Mouse (Mus musculus) olfactory bulb, adult 2 months (tissue): ENCODE results near the gene Dclk2. TPM values are rescaled to one million over a fixed set of nuclear protein-coding genes. Genes with fewer than 3 reads are reported as not detected.

Experiments used
- H3K27ac ChIP-seq: fragments of 200-500 bp; 2 replicates; pipeline ENCODE4 v1.5.1; 2012; ENCODE audit warnings: low read depth, low read length; ENCODE audit not compliant: insufficient read depth
- H3K4me1 ChIP-seq: fragments of 200-500 bp; 2 replicates; pipeline ENCODE4 v1.6.1; 2012; ENCODE audit warnings: low read length; ENCODE audit not compliant: control insufficient read depth, insufficient read depth
- H3K4me3 ChIP-seq: fragments of 200-500 bp; 2 replicates; pipeline ENCODE4 v1.5.1; 2012; ENCODE audit warnings: mild to moderate bottlenecking, low read depth, low read length, moderate library complexity; ENCODE audit not compliant: insufficient read depth
- CTCF ChIP-seq: fragments of 200-500 bp; IDR thresholded peaks from 2 replicates; pipeline ENCODE4 v1.5.1; 2012; ENCODE audit warnings: low read depth, mild to moderate bottlenecking, low read length, moderate library complexity; ENCODE audit not compliant: insufficient read depth
- POLR2A ChIP-seq: fragments of 200-500 bp; IDR thresholded peaks from 2 replicates; pipeline ENCODE4 v1.6.1; 2012; ENCODE audit warnings: mild to moderate bottlenecking, low read depth, low read length, moderate library complexity; ENCODE audit not compliant: insufficient read depth
- WGBS: fragments of 180-500 bp; shearing (Covaris S2); methylation state at CpG from one replicate; pipeline ENCODE4 v1.1.7; 2018; 5-methylcytosine and 5-hydroxymethylcytosine counted together
- polyA plus RNA-seq: library from polyadenylated mRNA; stranded (reverse); fragments of >200 nt; gene quantifications from 2 replicates; pipeline ENCODE4 v1.2.4, GENCODE M21; 2012; ENCODE audit warnings: low replicate concordance; ENCODE audit not compliant: missing spikeins, insufficient read depth, insufficient read length

Gene Dclk2
- polyA plus RNA-seq, 1 experiment: 287 TPM

- TF ChIP-seq CTCF: no peak
- TF ChIP-seq POLR2A: no peak
- no peak overlapping the region for H3K4me3 ChIP-seq
- 94% methylated on average over 4 of the region's 4 CpGs for whole genome bisulfite sequencing
- H3K4me1 ChIP-seq: no peaks in the 10 kb centered on the region
- H3K27ac ChIP-seq: no peak overlapping the region
Observed at GRCm38 (mm10) chr3:86762456-86762855, 158.2 kb downstream of the Dclk2 start.

- Histone ChIP-seq H3K4me3 (no peak overlapping the region), H3K4me1 (no peaks in the 10 kb centered on the region), H3K27ac (no peak overlapping the region)
- WGBS: 95% methylated on average over 6 of the region's 6 CpGs
- TF ChIP-seq POLR2A: no peak
- TF ChIP-seq CTCF: no peak
Observed at GRCm38 (mm10) chr3:86762036-86762415, 158.6 kb downstream of the Dclk2 start.

GRCm38 (mm10) chr3:86761095-86762035, 159.3 kb downstream of the Dclk2 start:
- Histone ChIP-seq H3K4me3 (no peak overlapping the region), H3K27ac (no peak overlapping the region), H3K4me1 (no peaks in the 10 kb centered on the region)
- WGBS: 59% methylated on average over 9 of the region's 9 CpGs
- TF ChIP-seq POLR2A (no peak), CTCF (no peak)

GRCm38 (mm10) chr3:86760474-86760873, 160.2 kb downstream of the Dclk2 start:
- Histone ChIP-seq H3K4me1 (no peaks in the 10 kb centered on the region), H3K4me3 (no peak overlapping the region), H3K27ac (no peak overlapping the region)
- TF ChIP-seq CTCF (no peak), POLR2A (no peak)
- 93% methylated on average over 7 of the region's 7 CpGs for WGBS

- no peak overlapping the region for H3K4me3 ChIP-seq
- no peak for TF ChIP-seq POLR2A
- no peak for TF ChIP-seq CTCF
- no peak overlapping the region for H3K27ac ChIP-seq
- WGBS: 78% methylated on average over 8 of the region's 8 CpGs
- no peaks in the 10 kb centered on the region for H3K4me1 ChIP-seq
Observed at GRCm38 (mm10) chr3:86759834-86760233, 160.8 kb downstream of the Dclk2 start.

GRCm38 (mm10) chr3:86759383-86759782, 161.3 kb downstream of the Dclk2 start:
- TF ChIP-seq CTCF (no peak), POLR2A (no peak)
- Histone ChIP-seq H3K27ac (no peak overlapping the region), H3K4me3 (no peak overlapping the region), H3K4me1 (0 out of 2 replicates have a peak, but pooled peaks cover 2% of the 10 kb centered on the region)
- 96% methylated on average over 1 of the region's 1 CpGs for WGBS

- Histone ChIP-seq H3K4me1 (0 out of 2 replicates have a peak, but pooled peaks cover 2% of the 10 kb centered on the region), H3K4me3 (no peak overlapping the region), H3K27ac (no peak overlapping the region)
- no peak for TF ChIP-seq POLR2A
- no peak for TF ChIP-seq CTCF
- WGBS: 60% methylated on average over 6 of the region's 6 CpGs
Observed at GRCm38 (mm10) chr3:86758727-86759126, 161.9 kb downstream of the Dclk2 start.

GRCm38 (mm10) chr3:86756548-86756947, 164.1 kb downstream of the Dclk2 start:
- TF ChIP-seq CTCF: no peak
- no peak for TF ChIP-seq POLR2A
- Histone ChIP-seq H3K4me1 (0 out of 2 replicates have a peak, but pooled peaks cover 2% of the 10 kb centered on the region), H3K27ac (no peak overlapping the region), H3K4me3 (no peak overlapping the region)
- 86% methylated on average over 1 of the region's 1 CpGs for WGBS

- Histone ChIP-seq H3K27ac (no peak overlapping the region), H3K4me3 (no peak overlapping the region), H3K4me1 (peaks cover 5% of the 10 kb centered on the region; the same call in 1 of the 2 replicates)
- no peak for TF ChIP-seq POLR2A
- 84% methylated on average over 14 of the region's 14 CpGs for WGBS
Observed at GRCm38 (mm10) chr3:86754595-86755557, 165.8 kb downstream of the Dclk2 start.
